Mouse (Mus musculus) kidney, embryonic 16.5 days (tissue): Measurements from ENCODE around the gene Cyp2e1. TPM values are rescaled to one million over a fixed set of nuclear protein-coding genes. Genes with fewer than 3 reads are reported as not detected.

Experiments
- ATAC-seq: fragments of 200-750 bp; cut with Nextera tagmentation; 2 replicates; pipeline ENCODE4 v1.8.0; 2017; ENCODE audit warnings: moderate TSS enrichment; ENCODE audit not compliant: low FRiP score, low TSS enrichment
- H3K27ac ChIP-seq: fragments of 300-500 bp; sonication (generic); 2 replicates; pipeline ENCODE4 v1.5.1; 2014; ENCODE audit warnings: low read length
- H3K27me3 ChIP-seq: fragments of 300-500 bp; sonication (generic); 2 replicates; pipeline ENCODE4 v1.6.1; 2014; ENCODE audit warnings: low read length, control low read depth, mixed read lengths; ENCODE audit not compliant: insufficient read depth
- H3K36me3 ChIP-seq: fragments of 300-500 bp; sonication (generic); 2 replicates; pipeline ENCODE4 v1.6.1; 2014; ENCODE audit warnings: low read length, control low read depth, mixed read lengths; ENCODE audit not compliant: insufficient read depth
- H3K4me1 ChIP-seq: fragments of 300-500 bp; sonication (generic); 2 replicates; pipeline ENCODE4 v1.6.1; 2014; ENCODE audit warnings: low read length, control low read depth, mixed read lengths; ENCODE audit not compliant: insufficient read depth
- H3K4me2 ChIP-seq: fragments of 300-500 bp; sonication (generic); replicated peaks from 2 replicates; pipeline ENCODE4 v1.6.1; 2014; ENCODE audit warnings: low read depth, low read length
- H3K4me3 ChIP-seq: fragments of 300-500 bp; sonication (generic); 2 replicates; pipeline ENCODE4 v1.5.1; 2014; ENCODE audit warnings: mild to moderate bottlenecking, low read length
- H3K9ac ChIP-seq: fragments of 300-500 bp; sonication (generic); replicated peaks from 2 replicates; pipeline ENCODE4 v1.6.1; 2014; ENCODE audit warnings: low read length
- H3K9me3 ChIP-seq: fragments of 300-500 bp; sonication (generic); 2 replicates; pipeline ENCODE4 v1.6.1; 2016; ENCODE audit warnings: low read length, control low read depth
- WGBS: fragments of 180-500 bp; shearing (Covaris S2); extraction: QIAGEN DNeasy Blood & Tissue Kit; methylation state at CpG from one replicate; pipeline ENCODE4 v1.1.7; 2014; 5-methylcytosine and 5-hydroxymethylcytosine counted together
- polyA plus RNA-seq: library from polyadenylated mRNA; unstranded; fragments of >200 nt; fragmentation: Nextera tagmentation; extraction: Ambion mirVana; gene quantifications from 2 replicates; pipeline ENCODE4 v1.2.1, GENCODE M21; 2015

Gene Cyp2e1
- polyA plus RNA-seq, 1 experiment from 2014 or later = 1.8 TPM

DNA sequence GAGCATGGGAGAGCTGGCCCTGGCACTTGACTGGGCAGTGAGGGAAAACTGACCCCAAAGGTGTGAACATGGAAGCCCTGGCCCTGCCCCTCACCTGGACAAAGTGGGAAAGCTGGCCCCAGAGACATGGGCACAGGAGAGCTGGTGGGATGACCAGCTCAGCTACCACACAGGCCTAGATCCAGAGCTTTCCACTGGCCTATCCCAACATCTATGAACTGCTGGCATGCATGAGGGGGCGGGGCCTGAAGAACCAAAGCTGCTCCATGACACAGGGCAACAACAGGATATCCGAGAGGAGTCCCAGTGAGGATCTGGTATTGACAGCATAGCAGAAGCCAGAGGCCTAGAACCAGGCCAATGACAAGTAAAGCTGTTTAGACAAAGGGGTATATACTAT, 34.7 kb downstream of the Cyp2e1 start:
- H3K27me3 ChIP-seq = no peaks in the 10 kb centered on the region
- no peaks in the 10 kb centered on the region for H3K4me1 ChIP-seq
- ATAC-seq = 0 out of 2 replicates have a peak, but pooled peaks have one; percentile 39
- H3K9ac ChIP-seq = no peak overlapping the region
- H3K4me2 ChIP-seq = no peak overlapping the region
- H3K27ac ChIP-seq = no peak overlapping the region
- no peaks in the 10 kb centered on the region for H3K9me3 ChIP-seq
- no peak overlapping the region for H3K4me3 ChIP-seq
- 66% methylated on average over 2 of the region's 2 CpGs for WGBS
- H3K36me3 ChIP-seq = no peaks in the 10 kb centered on the region

GRCm38 (mm10) chr7:140802629-140803028, 39.1 kb downstream of the Cyp2e1 start:
- WGBS = 18% methylated on average over 6 of the region's 6 CpGs
- Histone ChIP-seq H3K4me2 (no peak overlapping the region), H3K4me3 (no peak overlapping the region), H3K27me3 (no peaks in the 10 kb centered on the region), H3K27ac (no peak overlapping the region), H3K9me3 (no peaks in the 10 kb centered on the region), H3K36me3 (no peaks in the 10 kb centered on the region), H3K4me1 (no peaks in the 10 kb centered on the region), H3K9ac (no peak overlapping the region)
- peak; percentile 60; the same call in 1 of the 2 replicates for ATAC-seq

DNA sequence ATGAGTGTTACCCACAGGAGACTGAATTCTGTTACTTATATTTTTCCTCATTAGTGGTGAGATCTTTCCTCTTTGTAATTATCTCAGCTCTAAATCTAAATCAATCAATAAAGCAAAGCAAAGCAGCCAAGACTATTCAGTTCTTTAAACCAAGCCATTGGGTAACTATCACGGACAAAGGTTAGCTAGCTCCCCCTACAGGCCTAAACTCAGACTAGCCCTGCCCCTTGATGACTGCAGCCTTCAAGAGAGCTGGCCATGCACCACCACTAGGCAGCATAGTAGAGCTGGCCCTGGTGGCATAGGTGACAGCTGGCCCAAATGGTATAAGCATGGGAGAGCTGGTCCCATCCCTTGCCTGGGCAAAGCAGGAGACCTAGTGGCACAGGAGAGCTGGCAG, 42.2 kb downstream of the Cyp2e1 start:
- no peak overlapping the region for H3K4me2 ChIP-seq
- no peak overlapping the region for H3K27ac ChIP-seq
- no peaks in the 10 kb centered on the region for H3K4me1 ChIP-seq
- H3K4me3 ChIP-seq = no peak overlapping the region
- ATAC-seq = peak; percentile 39; the same call in 1 of the 2 replicates
- no peak overlapping the region for H3K9ac ChIP-seq
- H3K27me3 ChIP-seq = no peaks in the 10 kb centered on the region
- WGBS = 16% methylated on average over 1 of the region's 1 CpGs
- H3K9me3 ChIP-seq = no peaks in the 10 kb centered on the region
- H3K36me3 ChIP-seq = no peaks in the 10 kb centered on the region

- Histone ChIP-seq H3K4me3 (no peak overlapping the region), H3K27ac (no peak overlapping the region), H3K4me2 (no peak overlapping the region), H3K4me1 (no peaks in the 10 kb centered on the region), H3K9me3 (no peaks in the 10 kb centered on the region), H3K27me3 (no peaks in the 10 kb centered on the region), H3K36me3 (no peaks in the 10 kb centered on the region), H3K9ac (no peak overlapping the region)
- WGBS = 93% methylated on average over 6 of the region's 6 CpGs
- no peak for ATAC-seq
Measured at GRCm38 (mm10) chr7:140810496-140810895, 47.0 kb downstream of the Cyp2e1 start.

DNA sequence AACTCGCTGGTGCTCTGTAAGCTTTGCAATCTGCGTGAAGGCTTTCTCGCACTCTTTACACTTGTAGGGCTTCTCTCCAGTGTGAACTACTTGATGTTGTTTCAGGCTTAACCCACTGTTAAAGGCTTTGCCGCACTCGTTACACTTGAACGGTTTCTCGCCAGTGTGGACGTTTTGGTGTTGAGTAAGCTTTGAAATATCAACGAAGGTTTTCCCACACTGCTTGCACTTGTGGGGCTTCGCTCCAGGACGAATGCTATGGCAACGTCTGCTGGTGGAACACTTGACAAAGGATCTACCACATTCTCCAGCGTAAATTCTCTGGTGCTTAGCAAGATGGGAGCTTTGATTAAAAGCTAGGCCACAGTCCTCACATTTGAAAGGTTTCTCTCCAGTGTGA, 48.2 kb downstream of the Cyp2e1 start:
- H3K4me3 ChIP-seq = no peak overlapping the region
- 81% methylated on average over 13 of the region's 13 CpGs for WGBS
- no peak for ATAC-seq

DNA sequence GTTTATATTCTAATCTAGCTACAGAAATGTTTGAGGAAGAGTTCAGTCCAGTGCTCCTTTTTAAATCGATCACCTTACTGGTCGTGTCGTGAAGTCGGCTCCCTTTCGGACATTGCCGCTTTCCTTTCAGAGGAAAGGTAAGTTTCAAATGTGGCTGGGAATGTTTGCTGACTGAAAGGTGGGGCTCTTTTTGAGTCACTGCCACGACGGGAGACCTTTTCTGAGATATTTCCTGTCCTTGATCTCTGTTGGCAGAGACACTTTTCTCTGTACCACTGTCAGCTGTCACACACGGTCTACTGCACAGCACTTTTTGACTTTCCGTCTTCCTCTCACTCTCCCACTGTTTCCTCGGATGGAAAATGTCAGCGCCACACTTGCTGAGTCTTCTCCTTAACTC, 49.3 kb downstream of the Cyp2e1 start:
- 89% methylated on average over 12 of the region's 12 CpGs for WGBS
- H3K4me2 ChIP-seq = no peak overlapping the region
- H3K9ac ChIP-seq = no peak overlapping the region
- H3K4me1 ChIP-seq = no peaks in the 10 kb centered on the region
- no peak overlapping the region for H3K4me3 ChIP-seq
- no peak for ATAC-seq
- no peaks in the 10 kb centered on the region for H3K9me3 ChIP-seq
- no peaks in the 10 kb centered on the region for H3K36me3 ChIP-seq
- no peak overlapping the region for H3K27ac ChIP-seq
- no peaks in the 10 kb centered on the region for H3K27me3 ChIP-seq

More for the DNA sequence above, 48.2 kb downstream of the Cyp2e1 start:
- Histone ChIP-seq H3K4me1 (no peaks in the 10 kb centered on the region), H3K9me3 (no peaks in the 10 kb centered on the region), H3K4me2 (no peak overlapping the region), H3K27ac (no peak overlapping the region), H3K27me3 (no peaks in the 10 kb centered on the region), H3K9ac (no peak overlapping the region), H3K36me3 (no peaks in the 10 kb centered on the region)

- Histone ChIP-seq H3K9me3 (no peaks in the 10 kb centered on the region), H3K4me2 (no peak overlapping the region), H3K9ac (no peak overlapping the region), H3K36me3 (no peaks in the 10 kb centered on the region), H3K4me3 (no peak overlapping the region), H3K27me3 (no peaks in the 10 kb centered on the region), H3K27ac (no peak overlapping the region), H3K4me1 (no peaks in the 10 kb centered on the region)
- ATAC-seq = no peak
- WGBS = 72% methylated on average over 4 of the region's 4 CpGs
Measured at GRCm38 (mm10) chr7:140820173-140820572, 56.6 kb downstream of the Cyp2e1 start.

DNA sequence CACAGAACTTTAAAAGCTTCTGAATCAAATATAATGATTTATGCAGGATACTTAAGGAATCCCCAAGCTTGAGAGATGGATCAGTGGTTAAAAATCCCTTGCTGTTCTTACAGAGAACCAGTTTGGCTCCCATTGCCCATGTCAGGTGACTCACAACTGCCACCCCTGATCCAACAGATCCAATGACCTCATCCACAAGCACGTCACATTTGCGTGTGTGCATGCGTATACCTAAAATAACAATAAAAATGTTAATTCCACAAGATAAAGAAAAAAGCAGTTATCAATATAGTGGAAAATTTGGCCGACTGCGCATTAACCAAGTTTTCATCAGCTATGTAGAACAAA, 57.7 kb downstream of the Cyp2e1 start:
- ATAC-seq = no peak
- 46% methylated on average over 5 of the region's 5 CpGs for WGBS

GRCm38 (mm10) chr7:140821653-140822329, 58.3 kb downstream of the Cyp2e1 start, which contains the start of gene Zfp941:
Zfp941 (minus strand) TSS chr7:140822178.
- H3K27me3 ChIP-seq = no peaks in the 10 kb centered on the region
- H3K4me1 ChIP-seq = no peaks in the 10 kb centered on the region
- H3K4me2 ChIP-seq = peak within 1 kb of the TSS; percentile 57
- H3K36me3 ChIP-seq = no peaks in the 10 kb centered on the region
- H3K4me3 ChIP-seq = peak within 1 kb of the TSS; percentile 45
- ATAC-seq = peak; percentile 77
- no peaks in the 10 kb centered on the region for H3K9me3 ChIP-seq
- no peak within 1 kb of the TSS for H3K27ac ChIP-seq
- peak within 1 kb of the TSS; percentile 53 for H3K9ac ChIP-seq
- 2% methylated on average over 21 of the region's 21 CpGs for WGBS

More for the DNA sequence above, 57.7 kb downstream of the Cyp2e1 start:
- Histone ChIP-seq H3K4me2 (peak overlapping the region; percentile 57), H3K27ac (no peak overlapping the region), H3K9ac (peak overlapping the region; percentile 53; the same call in 1 of the 2 replicates), H3K27me3 (no peaks in the 10 kb centered on the region), H3K36me3 (no peaks in the 10 kb centered on the region), H3K4me3 (peak overlapping the region; percentile 45), H3K4me1 (no peaks in the 10 kb centered on the region), H3K9me3 (no peaks in the 10 kb centered on the region)

DNA sequence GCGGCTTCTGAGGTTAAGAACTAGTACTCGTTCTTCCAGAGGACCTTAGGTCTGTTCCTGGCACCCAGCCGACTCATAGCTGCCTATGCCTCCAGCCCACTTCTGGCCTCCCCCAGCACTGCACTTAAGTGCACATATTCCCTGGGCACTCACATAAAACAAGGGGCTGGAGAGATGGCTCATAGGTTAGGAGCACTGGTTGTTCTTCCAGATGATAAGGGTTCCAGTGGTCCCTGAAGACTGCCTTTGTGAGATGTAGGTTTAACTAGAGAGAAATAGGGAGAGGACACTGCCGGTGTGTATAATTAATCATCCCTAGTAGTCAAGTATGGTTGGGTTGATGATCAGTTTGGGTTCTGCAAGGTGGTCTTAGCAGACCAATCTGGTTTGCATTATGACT, 59.2 kb downstream of the Cyp2e1 start:
- H3K4me2 ChIP-seq = no peak overlapping the region
- no peak overlapping the region for H3K4me3 ChIP-seq
- H3K9me3 ChIP-seq = no peaks in the 10 kb centered on the region
- no peaks in the 10 kb centered on the region for H3K27me3 ChIP-seq
- no peak overlapping the region for H3K27ac ChIP-seq
- no peaks in the 10 kb centered on the region for H3K36me3 ChIP-seq
- ATAC-seq = no peak
- H3K9ac ChIP-seq = no peak overlapping the region
- WGBS = 87% methylated on average over 4 of the region's 4 CpGs
- no peaks in the 10 kb centered on the region for H3K4me1 ChIP-seq
